Mouse (Mus musculus): ENCODE results near the gene Map2k1. TPM values are rescaled to one million over a fixed set of nuclear protein-coding genes. Genes with fewer than 3 reads are reported as not detected.
"Not testable (repeated sequence)": the region's sequence is repeated elsewhere in the genome, so short reads cannot be mapped to it uniquely, and the experiment has no call there.

The Map2k1 gene
- polyA plus RNA-seq, 1 experiment = 109 TPM

DNA sequence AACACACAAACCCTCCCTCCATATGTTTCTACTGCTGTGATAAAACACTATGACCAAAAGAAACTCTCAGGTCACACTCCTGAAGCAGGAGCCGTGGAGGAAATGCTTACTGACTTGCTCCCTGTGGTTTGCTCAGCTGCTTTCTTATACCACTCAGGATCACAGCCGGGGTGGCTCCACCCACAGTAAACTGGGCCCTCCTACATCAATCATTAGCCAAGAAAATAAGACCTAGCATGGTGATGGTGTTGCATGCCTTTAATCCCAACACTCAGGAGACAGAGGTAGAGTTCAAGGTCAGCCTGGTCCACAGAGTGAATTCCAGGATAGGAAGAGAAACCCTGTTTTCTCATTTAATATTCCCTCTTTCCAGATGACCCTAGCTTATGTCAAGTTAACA is 53.5 kb downstream of the Map2k1 start:
- TF ChIP-seq CTCF (IDR thresholded peaks at IDR 0.05; ENCODE audit: borderline replicate concordance, insufficient read depth, low read depth, low read length) = no peak
- no peak for TF ChIP-seq POLR2A (IDR thresholded peaks at IDR 0.05; ENCODE audit: borderline replicate concordance, insufficient read depth, low read length)
- H3K4me1 ChIP-seq (ENCODE audit: control insufficient read depth, insufficient read depth, low read length) = no peaks in the 10 kb centered on the region
- H3K4me3 ChIP-seq (replicated peaks; ENCODE audit: insufficient read depth, low read depth, low read length) = no peak overlapping the region
- H3K27ac ChIP-seq (ENCODE audit: insufficient read depth, low read length) = no peak overlapping the region
- no peak for DNase-seq
- 43% methylated on average over 2 of the region's 2 CpGs for WGBS
- H3K27me3 ChIP-seq (ENCODE audit: control insufficient read depth, insufficient read depth, low read length) = no peaks in the 10 kb centered on the region

DNA sequence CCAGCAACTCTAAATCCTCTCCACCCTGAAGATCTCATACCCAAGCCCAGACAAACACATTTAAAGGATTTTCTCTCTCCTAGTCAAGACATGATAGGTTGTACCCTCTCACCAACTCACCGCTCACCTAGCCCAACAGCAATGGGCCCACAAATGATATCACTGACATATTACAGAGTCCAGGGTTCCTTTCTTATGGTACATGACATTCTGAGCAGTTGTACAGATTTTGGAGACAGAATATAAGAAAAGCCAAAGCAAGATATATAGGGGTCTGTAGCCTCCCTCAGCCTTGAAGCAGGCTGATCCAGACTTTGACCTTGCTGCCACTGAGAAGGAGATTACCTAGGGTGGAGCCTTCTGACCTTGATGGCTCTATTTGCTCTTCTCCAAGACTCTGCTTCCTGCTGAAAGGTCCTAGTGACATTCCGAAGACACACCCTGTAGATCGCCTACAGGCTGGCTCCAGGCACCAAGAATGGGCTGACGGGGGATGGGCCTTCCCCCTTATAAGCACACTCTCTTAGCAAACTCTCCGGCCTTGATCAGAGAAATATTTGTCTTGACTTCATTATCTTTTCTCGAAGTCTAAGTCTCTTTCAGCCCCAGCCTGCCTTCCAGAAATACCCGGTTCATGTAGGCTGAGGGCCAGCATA is 54.5 kb downstream of the Map2k1 start:
- H3K4me1 ChIP-seq (ENCODE audit: control insufficient read depth, insufficient read depth, low read length); H3K27ac ChIP-seq (ENCODE audit: insufficient read depth, low read length); H3K4me3 ChIP-seq (replicated peaks; ENCODE audit: insufficient read depth, low read depth, low read length); H3K27me3 ChIP-seq (ENCODE audit: control insufficient read depth, insufficient read depth, low read length); DNase-seq: not testable (repeated sequence)
- WGBS = 90% methylated on average over 7 of the region's 7 CpGs

DNA sequence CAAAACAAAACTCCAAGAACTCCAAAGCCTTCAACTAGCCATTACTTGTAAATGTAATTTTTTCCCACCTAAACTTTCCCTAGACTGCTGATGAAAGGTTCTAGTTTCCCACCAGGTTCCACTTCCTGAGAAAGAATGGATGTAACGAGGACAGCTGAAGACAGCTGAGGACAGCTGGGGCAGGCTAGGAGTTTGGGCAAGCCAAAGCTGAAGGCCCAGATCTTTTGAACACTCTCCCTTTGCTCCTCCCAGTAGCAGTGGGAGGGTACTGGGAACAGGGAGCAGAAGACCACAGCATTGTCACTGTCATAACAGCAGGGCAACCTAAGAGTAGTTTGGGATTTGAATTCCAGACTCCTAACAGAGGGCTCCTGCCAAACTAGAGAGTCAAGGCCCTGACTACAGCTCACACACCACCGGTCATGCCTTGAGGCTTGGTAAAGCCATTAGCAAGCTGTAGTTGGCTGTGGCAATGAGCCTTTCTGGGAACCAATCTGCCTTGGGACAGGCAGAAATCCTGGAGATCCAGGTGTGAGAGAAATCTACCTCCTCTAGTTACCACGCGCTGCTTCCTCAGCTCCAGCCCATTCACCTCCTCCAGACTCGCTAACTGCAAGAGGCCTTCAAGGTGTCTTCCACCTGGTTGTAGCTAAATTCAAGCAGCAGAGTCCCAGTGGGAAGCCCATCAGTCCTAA is 55.2 kb downstream of the Map2k1 start:
- H3K27ac ChIP-seq (ENCODE audit: insufficient read depth, low read length) = no peak overlapping the region
- H3K27me3 ChIP-seq (ENCODE audit: control insufficient read depth, insufficient read depth, low read length) = no peaks in the 10 kb centered on the region
- no peak for DNase-seq
- no peaks in the 10 kb centered on the region for H3K4me1 ChIP-seq (ENCODE audit: control insufficient read depth, insufficient read depth, low read length)
- TF ChIP-seq POLR2A (IDR thresholded peaks at IDR 0.05; ENCODE audit: borderline replicate concordance, insufficient read depth, low read length) = no peak
- no peak for TF ChIP-seq CTCF (IDR thresholded peaks at IDR 0.05; ENCODE audit: borderline replicate concordance, insufficient read depth, low read depth, low read length)
- no peak overlapping the region for H3K4me3 ChIP-seq (replicated peaks; ENCODE audit: insufficient read depth, low read depth, low read length)
- WGBS = 92% methylated on average over 5 of the region's 5 CpGs

DNA sequence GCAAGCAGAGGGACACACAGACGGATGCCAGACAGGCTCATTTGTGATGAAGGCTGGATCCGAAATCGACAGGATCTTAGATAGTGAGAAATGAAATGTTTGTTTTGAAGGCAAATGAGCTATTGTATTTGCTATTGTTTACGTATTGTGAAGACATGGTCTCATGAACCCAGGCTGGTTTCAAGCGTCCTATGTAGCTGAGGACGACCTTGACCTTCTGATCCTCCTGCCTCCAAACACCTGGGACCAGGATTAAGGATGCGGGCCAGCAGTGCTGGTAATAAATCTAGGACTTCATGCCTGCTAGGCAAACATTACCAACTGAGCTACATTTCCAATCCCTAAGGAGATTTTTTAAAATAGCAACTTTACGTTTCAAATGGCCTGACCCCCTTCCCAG is 55.9 kb downstream of the Map2k1 start:
- no peak for DNase-seq
- Histone ChIP-seq H3K27me3 (ENCODE audit: control insufficient read depth, insufficient read depth, low read length) (no peaks in the 10 kb centered on the region), H3K4me3 (replicated peaks; ENCODE audit: insufficient read depth, low read depth, low read length) (no peak overlapping the region), H3K4me1 (ENCODE audit: control insufficient read depth, insufficient read depth, low read length) (no peaks in the 10 kb centered on the region), H3K27ac (ENCODE audit: insufficient read depth, low read length) (no peak overlapping the region)
- WGBS = 95% methylated on average over 8 of the region's 8 CpGs
- TF ChIP-seq CTCF (IDR thresholded peaks at IDR 0.05; ENCODE audit: borderline replicate concordance, insufficient read depth, low read depth, low read length) (no peak), POLR2A (IDR thresholded peaks at IDR 0.05; ENCODE audit: borderline replicate concordance, insufficient read depth, low read length) (no peak)

DNA sequence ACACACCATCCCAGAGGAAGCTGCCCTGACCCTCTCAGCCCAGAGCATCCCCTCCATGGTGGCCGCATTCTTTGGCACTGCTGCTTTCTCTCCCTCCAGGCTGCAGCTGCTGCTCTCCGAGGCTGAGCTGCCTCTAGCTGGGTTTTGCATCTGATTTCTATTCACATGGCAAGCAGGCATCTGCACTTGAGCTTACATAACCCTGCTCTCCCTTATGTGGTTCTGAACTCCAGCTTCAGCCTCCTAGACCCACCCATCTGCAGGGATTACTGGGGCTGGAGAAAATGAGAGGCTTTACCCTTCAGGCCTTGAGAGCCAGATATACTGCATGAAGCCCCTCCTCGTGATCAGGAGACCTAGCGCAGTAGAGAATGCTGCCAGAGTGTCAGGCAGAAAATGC is 57.9 kb downstream of the Map2k1 start:
- TF ChIP-seq CTCF (IDR thresholded peaks at IDR 0.05; ENCODE audit: borderline replicate concordance, insufficient read depth, low read depth, low read length) = no peak

DNA sequence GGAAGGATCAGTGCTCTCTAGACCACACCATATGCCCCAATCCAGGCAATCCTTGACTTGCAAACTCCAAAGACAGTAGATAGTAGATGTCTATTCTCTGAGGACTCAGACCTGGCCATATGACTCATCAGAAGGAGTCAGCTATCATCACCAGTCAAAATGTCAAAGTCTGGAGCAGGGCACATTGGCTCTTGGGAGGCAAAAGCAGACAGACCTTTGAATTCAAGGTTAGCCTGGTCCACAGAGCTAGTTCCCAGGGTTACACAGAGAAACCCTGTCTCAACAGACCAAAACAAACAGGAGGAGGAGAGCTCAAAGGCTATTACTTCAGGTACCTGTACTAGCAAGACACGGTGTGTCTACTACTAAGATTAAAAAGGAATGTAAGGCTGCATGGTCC is 59.6 kb downstream of the Map2k1 start:
- no peak for TF ChIP-seq CTCF (IDR thresholded peaks at IDR 0.05; ENCODE audit: borderline replicate concordance, insufficient read depth, low read depth, low read length)
- TF ChIP-seq POLR2A (IDR thresholded peaks at IDR 0.05; ENCODE audit: borderline replicate concordance, insufficient read depth, low read length) = no peak
- no peak overlapping the region for H3K27ac ChIP-seq (ENCODE audit: insufficient read depth, low read length)
- H3K27me3 ChIP-seq (ENCODE audit: control insufficient read depth, insufficient read depth, low read length) = no peaks in the 10 kb centered on the region
- DNase-seq = no peak
- no peaks in the 10 kb centered on the region for H3K4me1 ChIP-seq (ENCODE audit: control insufficient read depth, insufficient read depth, low read length)
- WGBS = 97% methylated on average over 1 of the region's 1 CpGs
- H3K4me3 ChIP-seq (replicated peaks; ENCODE audit: insufficient read depth, low read depth, low read length) = no peak overlapping the region

More for the DNA sequence above, 57.9 kb downstream of the Map2k1 start:
- no peak for DNase-seq
- 55% methylated on average over 4 of the region's 4 CpGs for WGBS
- Histone ChIP-seq H3K27me3 (ENCODE audit: control insufficient read depth, insufficient read depth, low read length) (no peaks in the 10 kb centered on the region), H3K4me3 (replicated peaks; ENCODE audit: insufficient read depth, low read depth, low read length) (no peak overlapping the region), H3K27ac (ENCODE audit: insufficient read depth, low read length) (no peak overlapping the region), H3K4me1 (ENCODE audit: control insufficient read depth, insufficient read depth, low read length) (no peaks in the 10 kb centered on the region)

DNA sequence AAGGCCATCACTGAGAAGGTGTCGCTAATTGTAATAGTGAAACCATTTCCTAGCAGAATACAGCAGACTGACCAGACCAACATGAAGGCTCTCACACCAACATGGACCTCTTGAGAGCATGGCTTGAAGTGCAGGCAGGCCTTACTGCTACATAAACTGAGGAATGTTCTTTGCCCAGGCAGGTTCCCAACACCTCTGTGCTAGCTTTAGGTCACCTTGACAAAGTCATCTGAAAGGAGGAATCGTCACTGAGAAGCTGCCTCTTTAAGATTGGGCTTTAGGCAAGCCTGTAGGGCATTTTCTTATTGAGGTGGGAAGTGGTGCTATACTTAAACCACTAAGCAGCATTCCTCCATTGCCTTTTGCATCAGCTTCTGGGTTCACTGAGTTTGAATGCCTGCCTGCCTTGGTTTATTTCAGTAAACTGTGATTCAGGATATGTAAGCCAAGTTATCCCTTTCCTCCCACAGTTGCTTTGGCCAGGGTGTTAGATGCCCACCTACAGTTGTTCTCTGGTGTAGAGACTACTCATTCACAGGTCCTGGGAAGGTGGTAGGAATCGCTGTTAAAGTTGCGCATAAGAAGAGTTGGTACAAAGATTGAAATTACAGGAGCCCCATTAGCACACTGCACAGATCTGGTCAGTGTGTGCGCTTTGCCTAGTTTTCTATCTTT is 69.1 kb downstream of the Map2k1 start:
- 93% methylated on average over 5 of the region's 5 CpGs for WGBS
- Histone ChIP-seq H3K27ac (ENCODE audit: insufficient read depth, low read length) (no peak overlapping the region), H3K27me3 (ENCODE audit: control insufficient read depth, insufficient read depth, low read length) (no peaks in the 10 kb centered on the region), H3K4me1 (ENCODE audit: control insufficient read depth, insufficient read depth, low read length) (peaks cover 4% of the 10 kb centered on the region; the same call in 1 of the 2 replicates), H3K4me3 (replicated peaks; ENCODE audit: insufficient read depth, low read depth, low read length) (no peak overlapping the region)
- DNase-seq = no peak
- TF ChIP-seq CTCF (IDR thresholded peaks at IDR 0.05; ENCODE audit: borderline replicate concordance, insufficient read depth, low read depth, low read length) (no peak), POLR2A (IDR thresholded peaks at IDR 0.05; ENCODE audit: borderline replicate concordance, insufficient read depth, low read length) (no peak)

DNA sequence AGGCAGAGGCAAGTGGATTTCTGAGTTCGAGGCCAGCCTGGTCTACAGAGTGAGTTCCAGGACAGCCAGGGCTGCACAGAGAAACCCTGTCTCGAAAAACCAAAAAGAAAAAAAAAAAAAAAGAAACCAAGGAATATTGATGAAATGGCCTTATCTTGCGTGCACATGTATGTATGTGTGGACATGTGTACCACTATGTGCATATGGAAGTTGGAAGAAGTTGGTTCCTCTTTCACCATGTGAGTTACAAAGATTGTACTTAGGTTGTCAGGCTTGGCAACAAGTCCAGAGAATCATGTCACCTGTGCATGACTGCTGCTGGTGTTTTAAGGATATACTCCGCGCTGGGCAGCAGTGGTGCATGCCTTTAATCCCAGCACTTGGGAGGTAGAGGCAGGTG is 70.1 kb downstream of the Map2k1 start:
- not testable (repeated sequence) for H3K4me3 ChIP-seq (replicated peaks; ENCODE audit: insufficient read depth, low read depth, low read length); H3K27ac ChIP-seq (ENCODE audit: insufficient read depth, low read length); H3K4me1 ChIP-seq (ENCODE audit: control insufficient read depth, insufficient read depth, low read length); H3K27me3 ChIP-seq (ENCODE audit: control insufficient read depth, insufficient read depth, low read length); DNase-seq
- 88% methylated on average over 5 of the region's 5 CpGs for WGBS
